14 mouse cellular contexts compared by ENCODE assay signal in genomic region chr9:75299342-75299741, GRCm38 (mm10). TPM values are rescaled to one million over a fixed set of nuclear protein-coding genes. Genes with fewer than 3 reads are reported as not detected.
A peak's percentile ranks its signal among the peaks of the same experiment; 100 is the strongest.
DNase-seq lines count a peak whose midpoint lies in the region; ATAC-seq and TF ChIP-seq lines count a peak whose summit lies in the region.
"Had no signal": no experiment of that assay in that cellular context is flagged by ENCODE, and none has a peak within 500 bp of the region (broad histone marks: within the 10 kb centered on the region; RNA-seq: fewer than 3 reads in every experiment).

No protein-coding gene starts in this region.

- no peaks in the 10 kb centered on the region for H3K36me3 ChIP-seq in kidney, adult 2 months (ENCODE audit: control insufficient read depth, insufficient read depth, low read length)
- no peaks in the 10 kb centered on the region for H3K36me3 ChIP-seq in kidney, embryonic 15.5 days
- H3K36me3 ChIP-seq in MEL (ENCODE audit: control insufficient read depth in 1 of 2, insufficient read depth in 2 of 2, low read length in 2 of 2): peaks cover 0 to 1% of the 10 kb centered on the region in 2 experiments; a peak in 1 of 4 replicates
- H3K36me3 ChIP-seq in heart, embryonic 11.5 days (ENCODE audit: control insufficient read depth, insufficient read depth, low read length): no peaks in the 10 kb centered on the region
- H3K36me3 ChIP-seq: heart, embryonic 15.5 days; limb, embryonic 10.5 days had no signal

- no peak for TF ChIP-seq POLR2A in kidney, adult 2 months (IDR thresholded peaks at IDR 0.05; ENCODE audit: low read depth, low read length)
- TF ChIP-seq POLR2A in MEL (IDR thresholded peaks at IDR 0.05; ENCODE audit: control insufficient read depth in 1 of 2, insufficient read depth in 1 of 2, low read depth in 1 of 2, low read length in 2 of 2, poor library complexity in 1 of 2): no peak

- no peak for DNase-seq in kidney, adult 2 months
- DNase-seq in B cell, adult 2 months: peak; percentile 10 to 24
- DNase-seq in MEL (ENCODE audit: low read depth, low spot score): peak; percentile 68
- DNase-seq in lung, postnatal 36 days: peak; percentile 49
- DNase-seq in testis, postnatal 10 days (ENCODE audit: low spot score): no peak
- DNase-seq in urinary bladder, postnatal 36 days (ENCODE audit: low spot score in 2 of 2): no peak

- H3K27me3 ChIP-seq in kidney, adult 2 months (replicated peaks; ENCODE audit: control insufficient read depth, insufficient read depth, low read length): no peaks in the 10 kb centered on the region
- H3K27me3 ChIP-seq in kidney, embryonic 15.5 days: no peaks in the 10 kb centered on the region
- peaks cover 2 to 3% of the 10 kb centered on the region in 2 experiments; a peak in 3 of 4 replicates for H3K27me3 ChIP-seq in MEL (ENCODE audit: control insufficient read depth in 1 of 2, insufficient read depth in 2 of 2, low read length in 2 of 2)
- no peaks in the 10 kb centered on the region for H3K27me3 ChIP-seq in heart, embryonic 11.5 days (ENCODE audit: control insufficient read depth, insufficient read depth, low read length)
- H3K27me3 ChIP-seq: heart, embryonic 15.5 days had no signal

- no peak overlapping the region for H3K27ac ChIP-seq in kidney, adult 2 months (ENCODE audit: insufficient read depth, low read depth, low read length)
- no peak overlapping the region for H3K27ac ChIP-seq in kidney, embryonic 15.5 days
- H3K27ac ChIP-seq in MEL (ENCODE audit: control insufficient read depth, low read depth, low read length): no peak overlapping the region
- H3K27ac ChIP-seq in heart, embryonic 11.5 days (ENCODE audit: low read depth, low read length): no peak overlapping the region
- H3K27ac ChIP-seq: heart, embryonic 15.5 days; limb, embryonic 10.5 days had no signal

- no peak overlapping the region for H3K9ac ChIP-seq in kidney, embryonic 15.5 days
- no peak overlapping the region for H3K9ac ChIP-seq in MEL (ENCODE audit: control insufficient read depth, low read depth, low read length, poor library complexity, severe bottlenecking)
- no peak overlapping the region for H3K9ac ChIP-seq in heart, embryonic 11.5 days (ENCODE audit: low read depth, low read length)
- H3K9ac ChIP-seq: heart, embryonic 15.5 days had no signal

- TF ChIP-seq RAD21 in MEL (IDR thresholded peaks at IDR 0.05; ENCODE audit: low read depth, low read length): peak; percentile 75

- H3K4me3 ChIP-seq in kidney, adult 2 months (ENCODE audit: insufficient read depth, low read depth, low read length): no peak overlapping the region
- H3K4me3 ChIP-seq in kidney, embryonic 15.5 days (replicated peaks): no peak overlapping the region
- no peak overlapping the region for H3K4me3 ChIP-seq in MEL (ENCODE audit: control insufficient read depth in 1 of 2, insufficient read depth in 1 of 2, low read depth in 2 of 2, low read length in 2 of 2)
- no peak overlapping the region for H3K4me3 ChIP-seq in heart, embryonic 11.5 days (ENCODE audit: low read depth, low read length)
- H3K4me3 ChIP-seq: heart, embryonic 15.5 days; limb, embryonic 10.5 days had no signal

- H3K4me1 ChIP-seq in kidney, adult 2 months (ENCODE audit: control insufficient read depth, insufficient read depth, low read length): no peaks in the 10 kb centered on the region
- H3K4me1 ChIP-seq in kidney, embryonic 15.5 days: no peaks in the 10 kb centered on the region
- peaks cover 0 to 5% of the 10 kb centered on the region in 2 experiments; a peak in 2 of 4 replicates for H3K4me1 ChIP-seq in MEL (ENCODE audit: control insufficient read depth in 1 of 2, insufficient read depth in 2 of 2, low read length in 2 of 2)
- no peaks in the 10 kb centered on the region for H3K4me1 ChIP-seq in heart, embryonic 11.5 days (ENCODE audit: control insufficient read depth, insufficient read depth, low read length)

- H3K79me2 ChIP-seq in MEL (ENCODE audit: control insufficient read depth, insufficient read depth, low read length, poor library complexity): no peaks in the 10 kb centered on the region

- ATAC-seq in kidney, embryonic 15.5 days (replicated peaks; ENCODE audit: low FRiP score): no peak
- ATAC-seq in heart, embryonic 11.5 days (replicated peaks; ENCODE audit: insufficient number of reproducible peaks, low FRiP score, low TSS enrichment): no peak
- ATAC-seq: forebrain, embryonic 14.5 days; midbrain, embryonic 16.5 days had no signal

- 0 out of 2 replicates have a peak, but pooled peaks have one; percentile 27 for TF ChIP-seq CTCF in kidney, adult 2 months (conservative IDR thresholded peaks at IDR 0.05; ENCODE audit: insufficient read depth, insufficient read length, low read depth, low read length)
- peak; percentile 51 to 81 (median 81) for TF ChIP-seq CTCF in MEL (IDR thresholded peaks at IDR 0.05 in 2 of 3, conservative IDR thresholded peaks at IDR 0.05 in 1 of 3; ENCODE audit: control insufficient read depth in 1 of 3, insufficient read depth in 1 of 3, low read depth in 2 of 3, low read length in 3 of 3, poor library complexity in 1 of 3, severe bottlenecking in 1 of 3)

- H3K9me3 ChIP-seq in kidney, embryonic 15.5 days (replicated peaks): no peaks in the 10 kb centered on the region
- H3K9me3 ChIP-seq in MEL (replicated peaks; ENCODE audit: insufficient read depth, low read length): no peaks in the 10 kb centered on the region
- no peaks in the 10 kb centered on the region for H3K9me3 ChIP-seq in heart, embryonic 11.5 days (replicated peaks; ENCODE audit: control insufficient read depth, low read length)
- H3K9me3 ChIP-seq: heart, embryonic 15.5 days; limb, embryonic 10.5 days had no signal

- TF ChIP-seq EP300 in MEL (IDR thresholded peaks at IDR 0.05; ENCODE audit: low read depth in 1 of 2, low read length in 2 of 2): no peak

- no peak overlapping the region for H3K4me2 ChIP-seq in kidney, embryonic 15.5 days
- no peak overlapping the region for H3K4me2 ChIP-seq in heart, embryonic 11.5 days
- H3K4me2 ChIP-seq: heart, embryonic 15.5 days had no signal

- 83% methylated on average over 2 of the region's 2 CpGs for WGBS in kidney, adult 2 months
- WGBS in kidney, embryonic 15.5 days: 78% methylated on average over 2 of the region's 2 CpGs
- 72% methylated on average over 2 of the region's 2 CpGs for whole genome bisulfite sequencing in heart, embryonic 11.5 days (ENCODE audit: insufficient replicate concordance)

TF ChIP-seq in MEL, 35 proteins besides CTCF, POLR2A, EP300 and RAD21:
- TF ChIP-seq CHD1 (IDR thresholded peaks at IDR 0.05; ENCODE audit: low read depth, low read length) (no peak), MXI1 (IDR thresholded peaks at IDR 0.05; ENCODE audit: low read depth, low read length) (no peak), USF1 (IDR thresholded peaks at IDR 0.05; ENCODE audit: low read depth, low read length) (no peak), ZC3H11A (IDR thresholded peaks at IDR 0.05; ENCODE audit: low read depth, low read length) (peak; percentile 69), SMC3 (IDR thresholded peaks at IDR 0.05; ENCODE audit: low read depth, low read length) (peak; percentile 71), TCF12 (IDR thresholded peaks at IDR 0.05; ENCODE audit: low read depth, low read length) (no peak), KAT2A (conservative IDR thresholded peaks at IDR 0.05; ENCODE audit: low read depth, low read length) (no peak), GATA1 (IDR thresholded peaks at IDR 0.05; ENCODE audit: low read depth, low read length) (peak; percentile 43; the same call in 1 of the 2 replicates), CHD2 (IDR thresholded peaks at IDR 0.05; ENCODE audit: low read length) (no peak), ETS1 (IDR thresholded peaks at IDR 0.05; ENCODE audit: low read depth, low read length) (no peak), ZNF384 (IDR thresholded peaks at IDR 0.05; ENCODE audit: low read depth, low read length) (no peak), HCFC1 (IDR thresholded peaks at IDR 0.05; ENCODE audit: low read depth, low read length) (no peak), NELFE (IDR thresholded peaks at IDR 0.05; ENCODE audit: low read depth, low read length) (no peak)

RNA-seq across cellular contexts. Expression of gene Gnb5, which starts 6.7 kb away (rescaled TPM):
- 18.0 and 18.1 TPM in 2 replicates for polyA plus RNA-seq in kidney, adult 2 months (2012; rRNA removed)
- polyA plus RNA-seq in kidney, embryonic 15.5 days (2015; fragmentation: Nextera tagmentation; extraction: Ambion mirVana): 24.9 and 27.3 TPM in 2 replicates
- 4.0 and 4.2 TPM in 2 replicates for total RNA-seq in MEL (2012; rRNA removed)
- polyA plus RNA-seq in MEL (2012; ENCODE audit: insufficient read depth in 1 of 2, insufficient read length in 2 of 2, low read depth in 1 of 2, low replicate concordance in 2 of 2, missing spikeins in 1 of 2): 1 to 10 TPM in 1 of 2 experiments, not detected in 1; 6.5 TPM
- polyA plus RNA-seq in heart, embryonic 11.5 days (2014; fragmentation: Nextera tagmentation; extraction: Ambion mirVana): 54.3 and 67.8 TPM in 2 replicates

RNA-seq across cellular contexts. Expression of gene Bcl2l10, which starts 48.2 kb away (rescaled TPM):
- 0.06 TPM in 1 of 2 replicates, not detected in the other for polyA plus RNA-seq in kidney, adult 2 months (2012; rRNA removed)
- not detected in 2 replicates for polyA plus RNA-seq in kidney, embryonic 15.5 days (2015; fragmentation: Nextera tagmentation; extraction: Ambion mirVana)
- not detected in 2 replicates for total RNA-seq in MEL (2012; rRNA removed)
- polyA plus RNA-seq in MEL (2012; ENCODE audit: insufficient read depth in 1 of 2, insufficient read length in 2 of 2, low read depth in 1 of 2, low replicate concordance in 2 of 2, missing spikeins in 1 of 2): not detected
- not detected in 2 replicates for polyA plus RNA-seq in heart, embryonic 11.5 days (2014; fragmentation: Nextera tagmentation; extraction: Ambion mirVana)
- polyA plus RNA-seq: forebrain, embryonic 14.5 days; heart, embryonic 15.5 days; kidney, embryonic 16.5 days; limb, embryonic 10.5 days; midbrain, embryonic 16.5 days; testis, adult 2 months had no signal

Comparison
In these comparisons a context has a peak if more than half of its experiments do, and no peak if none do; other contexts are left out.
1. DNase-seq: peak in B cell, adult 2 months (2 of 2), MEL (single experiment) and lung, postnatal 36 days (single experiment); none in kidney, adult 2 months (single experiment), testis, postnatal 10 days (single experiment) and urinary bladder, postnatal 36 days (0 of 2).